Mouse (Mus musculus): ENCODE measurements around the gene Ccl17.

DNA sequence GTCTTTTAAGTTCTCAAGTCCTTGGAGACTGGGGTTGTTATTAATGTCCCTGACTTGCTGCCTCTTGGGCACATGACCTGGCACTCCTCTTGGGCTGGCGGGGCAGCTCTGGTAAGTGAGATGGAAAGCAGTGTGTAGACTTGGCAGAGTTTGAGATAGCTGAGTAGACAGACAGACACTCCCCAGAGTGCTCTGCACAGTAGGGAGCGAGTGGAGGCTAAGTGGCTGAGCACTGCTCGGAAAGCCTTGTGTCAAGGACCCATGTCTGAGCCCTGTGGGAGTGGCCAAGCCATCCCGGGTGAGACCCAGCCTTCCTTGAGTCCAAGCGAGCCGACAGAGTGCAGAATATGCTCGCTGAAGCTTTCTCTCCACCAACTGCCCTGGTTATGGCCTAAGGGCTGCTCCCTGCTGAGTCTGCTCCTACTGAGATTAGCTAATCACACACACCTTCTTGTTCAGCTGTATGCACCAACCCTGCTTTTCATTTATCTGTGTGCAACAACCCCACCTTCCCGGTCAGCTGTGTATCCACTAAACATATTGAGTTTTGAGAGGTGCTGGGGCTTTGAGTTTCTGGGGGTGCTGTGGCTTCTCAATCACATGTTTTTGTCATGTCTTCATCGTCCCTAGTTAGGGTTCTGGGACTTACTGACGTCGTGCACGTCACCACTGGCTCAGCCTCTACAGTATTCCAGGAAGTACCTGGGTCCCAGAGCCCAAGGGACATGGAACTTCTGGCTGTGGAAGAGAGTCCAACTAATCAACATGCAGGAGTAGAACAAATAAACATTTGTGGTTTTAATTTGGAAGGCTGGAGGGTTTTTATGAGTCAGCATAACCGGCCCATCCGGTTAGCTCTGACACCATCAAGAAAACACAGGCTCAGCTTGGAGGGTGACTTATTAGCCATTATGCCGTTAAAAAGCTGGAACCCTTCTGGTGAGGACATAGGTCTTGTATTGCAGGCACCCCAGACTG lies 22.4 kb upstream of the Ccl17 start:
- TF ChIP-seq POLR2A (IDR thresholded peaks at IDR 0.05; ENCODE audit: extremely low read depth, insufficient read depth, low read length) (no peak), CTCF (IDR thresholded peaks at IDR 0.05; ENCODE audit: extremely low read depth, insufficient read depth, low read length) (no peak)
